Mouse (Mus musculus) bone marrow macrophage, adult 2 months (primary cell): Measurements from ENCODE around the gene Slc25a33.

Experiments
- CTCF ChIP-seq: IDR thresholded peaks from 2 replicates; pipeline ENCODE4 v1.5.1; 2012; ENCODE audit warnings: low read depth, mild to moderate bottlenecking, low read length, moderate library complexity
- POLR2A ChIP-seq: IDR thresholded peaks from 2 replicates; pipeline ENCODE4 v1.6.1; 2012; ENCODE audit warnings: mild to moderate bottlenecking, low read depth, low read length, borderline replicate concordance

DNA sequence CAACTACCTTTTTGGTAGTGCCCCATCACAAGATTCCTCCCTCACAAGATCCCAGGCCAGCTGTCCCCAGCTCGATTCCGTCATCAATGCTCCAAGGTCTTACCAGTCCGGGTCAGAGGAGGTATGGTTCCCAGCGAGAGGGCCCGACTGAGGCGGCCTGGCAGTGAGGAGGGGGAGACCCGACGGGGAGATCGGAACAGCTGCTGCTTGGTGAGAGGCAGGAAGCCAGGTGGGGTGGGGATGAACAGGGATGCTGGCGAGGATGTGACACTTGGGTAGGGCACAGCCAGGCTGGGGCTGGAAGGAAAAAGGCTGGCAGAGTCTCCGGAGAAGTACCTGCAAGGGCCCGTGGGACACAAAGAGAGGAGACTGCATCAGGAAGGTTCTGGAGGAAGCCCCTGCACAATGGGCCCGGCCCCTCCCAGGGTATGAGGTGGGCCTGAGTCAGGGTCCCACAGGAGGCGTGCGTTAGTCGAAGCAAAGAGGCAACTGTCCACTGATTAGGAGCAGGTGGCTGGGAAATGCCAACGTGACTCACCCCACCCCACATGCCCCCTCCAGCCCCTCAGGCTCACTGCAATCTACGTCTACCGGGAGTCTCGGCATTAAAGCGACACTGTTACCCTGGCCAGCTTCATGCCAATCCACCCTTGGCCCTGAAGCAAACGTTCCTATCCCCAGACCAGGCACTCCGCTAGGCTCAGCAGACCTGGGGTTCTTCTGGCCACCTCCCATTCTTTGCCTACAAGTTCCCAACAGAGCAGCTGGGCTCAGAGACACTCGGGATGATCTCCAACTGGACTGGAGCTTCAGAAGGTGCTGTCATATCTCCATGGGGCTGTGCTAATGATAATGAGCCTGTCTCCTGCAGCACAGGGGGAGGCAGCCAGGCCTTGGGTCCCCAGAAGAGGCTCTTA lies 51.7 kb downstream of the Slc25a33 start:
- TF ChIP-seq CTCF = no peak
- TF ChIP-seq POLR2A = no peak
